Mouse (Mus musculus) thymus, adult 2 months (tissue): ENCODE results near the gene Rufy2.

Experiments used
- CTCF ChIP-seq: fragments of 200-500 bp; IDR thresholded peaks from 2 replicates; pipeline ENCODE4 v1.5.1; 2012; ENCODE audit warnings: mild to moderate bottlenecking, control low read depth, low read length, moderate library complexity, borderline replicate concordance; ENCODE audit not compliant: control insufficient read depth, poor library complexity, insufficient read depth; ENCODE audit errors: extremely low read depth
- POLR2A ChIP-seq: fragments of 200-500 bp; IDR thresholded peaks from 2 replicates; pipeline ENCODE4 v1.6.1; 2012; ENCODE audit warnings: mild to moderate bottlenecking, low read length, control low read depth, moderate library complexity; ENCODE audit not compliant: control insufficient read depth, poor library complexity, insufficient read depth; ENCODE audit errors: extremely low read depth

DNA sequence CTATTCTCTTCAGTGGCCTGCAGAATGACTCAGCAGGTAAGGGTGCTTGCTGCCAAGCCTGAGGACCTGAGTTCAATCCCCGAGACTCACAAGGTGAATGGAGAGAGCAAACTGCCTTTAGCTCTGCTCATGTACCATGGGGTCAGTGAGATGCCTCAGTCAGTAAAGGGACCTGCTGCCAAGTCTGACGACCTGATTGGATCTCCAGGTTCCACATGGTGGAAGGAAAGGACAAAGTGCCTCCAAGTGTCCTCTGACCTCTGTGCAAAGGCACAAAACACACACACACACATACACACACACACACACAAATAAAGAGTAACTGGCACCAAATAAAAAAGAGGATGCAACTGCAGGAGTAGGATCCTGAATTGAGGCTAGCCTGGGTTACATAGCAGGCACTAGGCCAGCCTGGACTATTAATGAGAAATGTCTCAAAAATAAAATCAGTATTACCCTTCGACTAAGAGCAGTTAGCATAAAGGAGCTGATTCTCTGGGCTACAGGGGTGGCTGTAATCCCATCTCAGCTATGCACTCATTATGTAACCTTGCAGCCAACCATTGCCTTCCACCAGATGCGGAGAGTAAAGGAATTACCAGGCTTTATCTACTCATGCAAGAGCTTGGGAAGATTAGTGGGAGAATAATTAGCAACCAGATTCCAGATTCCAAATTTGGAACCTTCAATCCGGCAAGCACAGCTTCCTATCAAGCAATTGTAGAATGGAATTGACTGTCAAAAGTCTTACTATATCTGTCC lies 60.0 kb downstream of the Rufy2 start:
- TF ChIP-seq POLR2A (no peak), CTCF (no peak)
